Mouse (Mus musculus): ENCODE data around the gene Zfp36.

DNA sequence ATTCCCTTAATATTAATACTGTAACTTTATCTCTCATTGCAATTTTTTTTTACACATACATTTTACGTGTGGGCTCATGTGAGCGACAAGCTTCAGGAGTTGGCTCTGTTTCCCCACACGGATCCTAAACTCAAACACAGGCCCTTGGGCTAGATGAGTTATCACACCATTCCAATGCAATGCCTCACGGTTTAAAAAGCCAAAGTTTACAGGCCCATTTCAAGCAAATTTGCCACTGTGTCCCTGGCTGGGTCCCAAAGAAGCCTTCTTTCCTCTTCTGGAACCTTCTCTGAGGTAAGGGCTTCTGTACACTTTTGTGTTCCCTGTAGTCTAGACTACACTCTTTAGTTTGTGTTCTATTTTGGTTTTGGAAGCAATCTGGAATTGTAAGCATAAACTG lies 45.5 kb downstream of the Zfp36 start:
- TF ChIP-seq POLR2A (IDR thresholded peaks at IDR 0.05; ENCODE audit: insufficient read depth, low read depth, low read length) (no peak), CTCF (IDR thresholded peaks at IDR 0.05) (no peak)
